Mouse (Mus musculus) adipocyte (in vitro differentiated cells): ENCODE results near the gene Rcan1.

Experiments used
- DNase-seq: peaks from one replicate; pipeline ENCODE4 v3.0.0-alpha.2; 2016; ENCODE audit warnings: low spot score

The Rcan1 gene

GRCm38 (mm10) chr16:92346297-92346916 is 124.3 kb downstream of the Rcan1 start:
- DNase-seq = no peak

DNA sequence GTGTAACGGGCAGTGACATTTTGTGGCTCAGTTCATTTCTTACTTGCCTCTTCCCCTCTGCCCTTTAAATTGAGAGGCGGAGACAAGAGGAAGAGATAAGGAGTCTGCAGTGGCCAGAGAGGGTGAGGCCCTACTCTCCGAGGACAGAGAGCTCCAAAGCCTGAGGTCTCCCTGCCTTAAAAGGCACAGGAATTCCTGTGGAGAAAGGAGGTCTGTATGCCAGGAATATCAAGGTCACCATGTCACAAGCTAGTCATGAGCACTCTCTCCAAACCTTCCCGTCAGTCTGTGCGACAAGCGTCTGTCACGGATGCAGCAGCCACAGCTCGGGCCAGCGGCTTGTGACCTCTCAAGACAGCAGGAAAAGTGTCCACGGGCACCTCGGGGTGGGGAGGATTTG is 125.5 kb downstream of the Rcan1 start:
- DNase-seq = no peak
